Mouse (Mus musculus): Measurements from ENCODE around the gene Gm29797.
A peak's percentile ranks its signal among the peaks of the same experiment; 100 is the strongest.

Gene Gm29797

GRCm38 (mm10) chr2:181656734-181657133, at the start of gene Gm29797:
Gene Gm29797 (plus strand): TSS chr2:181657034.
- DNase-seq (ENCODE audit: low read depth, low spot score) = no peak

- no peak for DNase-seq (ENCODE audit: low read depth, low spot score)
These were observed 37.9 kb upstream of the Gm29797 start for GRCm38 (mm10) chr2:181618761-181619495.

DNA sequence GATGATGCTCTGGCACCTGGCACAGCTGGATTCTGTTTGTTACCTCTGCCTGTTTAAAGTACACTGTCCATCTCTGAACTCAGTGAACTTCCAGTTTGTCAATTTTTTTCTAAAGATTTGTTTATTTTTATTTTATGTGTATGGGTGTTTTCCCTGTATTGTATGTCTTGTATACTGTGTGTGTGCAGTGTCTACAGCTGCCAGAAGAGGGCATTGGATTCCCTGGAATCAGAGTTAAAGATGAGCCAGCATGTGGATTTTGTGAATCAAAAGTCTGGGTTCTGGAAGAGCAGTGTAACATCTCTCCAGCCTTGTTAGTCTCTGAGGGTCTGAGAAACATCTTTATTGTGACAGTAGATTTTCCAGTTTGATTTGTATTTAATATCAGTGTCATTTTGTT, 33.4 kb upstream of the Gm29797 start:
- DNase-seq (ENCODE audit: low read depth, low spot score) = no peak

- no peak for DNase-seq (ENCODE audit: low read depth, low spot score)
These were observed 28.4 kb upstream of the Gm29797 start for GRCm38 (mm10) chr2:181628471-181628870.

GRCm38 (mm10) chr2:181632624-181633023, 24.2 kb upstream of the Gm29797 start:
- no peak for DNase-seq (ENCODE audit: low read depth, low spot score)

DNA sequence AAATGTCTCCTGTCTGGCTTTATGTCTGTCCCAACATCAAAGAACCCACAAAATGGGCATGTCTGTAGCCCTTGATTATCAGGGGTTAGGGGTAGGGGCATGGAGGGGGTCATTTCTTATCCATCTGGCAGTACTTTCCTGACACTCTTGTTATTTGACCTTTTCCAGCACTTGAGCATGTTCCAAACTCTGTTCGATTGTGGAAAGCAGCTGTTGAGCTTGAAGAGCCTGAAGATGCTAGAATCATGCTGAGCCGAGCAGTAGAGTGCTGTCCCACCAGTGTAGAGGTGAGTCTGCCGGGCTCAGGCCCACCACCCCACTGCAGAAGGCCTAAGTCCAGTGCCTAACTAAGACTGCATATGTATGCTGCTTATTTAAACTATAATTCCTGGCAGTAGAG, 21.0 kb upstream of the Gm29797 start:
- DNase-seq (ENCODE audit: low read depth, low spot score) = no peak

DNA sequence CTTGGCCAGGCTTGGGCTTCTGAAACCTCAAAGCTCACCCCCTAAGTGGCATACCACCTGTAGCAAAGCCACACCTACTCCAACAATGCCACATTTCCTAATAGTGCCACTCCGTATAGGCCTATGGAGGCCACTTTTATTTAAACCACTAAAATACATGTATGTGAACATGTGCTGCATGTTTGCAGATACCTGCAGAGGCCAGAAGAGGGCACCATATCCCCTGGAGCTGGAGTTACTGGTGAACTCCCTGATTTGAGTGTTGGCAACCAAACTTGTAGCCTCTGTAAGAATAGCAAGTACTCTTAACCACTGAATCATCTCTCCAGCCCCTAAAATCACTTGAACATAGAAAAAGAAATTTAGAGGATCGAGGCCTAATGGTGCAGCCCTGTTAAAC, 12.5 kb upstream of the Gm29797 start:
- peak; percentile 13 for DNase-seq (ENCODE audit: low read depth, low spot score)

- DNase-seq (ENCODE audit: low read depth, low spot score) = no peak
These were observed 11.2 kb upstream of the Gm29797 start for GRCm38 (mm10) chr2:181645666-181646065.

GRCm38 (mm10) chr2:181646626-181647472, 10.0 kb upstream of the Gm29797 start:
- DNase-seq (ENCODE audit: low read depth, low spot score) = no peak

- no peak for DNase-seq (ENCODE audit: low read depth, low spot score)
These were observed 7.9 kb upstream of the Gm29797 start for GRCm38 (mm10) chr2:181648926-181649325.

DNA sequence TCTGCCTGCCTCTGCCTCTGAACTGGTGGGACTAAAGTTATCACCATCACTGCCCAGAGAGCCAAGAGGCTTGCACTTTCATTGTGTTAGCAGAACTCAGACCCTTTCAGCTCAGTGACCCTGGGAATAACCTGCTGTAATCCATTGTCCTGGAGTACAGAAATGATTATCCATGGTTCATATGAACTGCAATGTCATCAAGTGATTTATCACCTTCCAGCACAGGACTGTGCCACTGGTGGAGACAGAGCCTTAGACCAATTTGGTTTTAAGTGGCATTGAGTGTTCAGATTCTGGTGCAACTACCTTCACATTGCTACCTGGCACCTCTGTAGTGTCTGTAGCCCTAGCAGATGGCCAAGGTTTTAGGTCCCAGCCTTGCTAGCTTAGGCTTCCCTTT, 3.8 kb upstream of the Gm29797 start:
- DNase-seq (ENCODE audit: low read depth, low spot score) = no peak

GRCm38 (mm10) chr2:181653523-181653922, 3.3 kb upstream of the Gm29797 start:
- no peak for DNase-seq (ENCODE audit: low read depth, low spot score)

DNA sequence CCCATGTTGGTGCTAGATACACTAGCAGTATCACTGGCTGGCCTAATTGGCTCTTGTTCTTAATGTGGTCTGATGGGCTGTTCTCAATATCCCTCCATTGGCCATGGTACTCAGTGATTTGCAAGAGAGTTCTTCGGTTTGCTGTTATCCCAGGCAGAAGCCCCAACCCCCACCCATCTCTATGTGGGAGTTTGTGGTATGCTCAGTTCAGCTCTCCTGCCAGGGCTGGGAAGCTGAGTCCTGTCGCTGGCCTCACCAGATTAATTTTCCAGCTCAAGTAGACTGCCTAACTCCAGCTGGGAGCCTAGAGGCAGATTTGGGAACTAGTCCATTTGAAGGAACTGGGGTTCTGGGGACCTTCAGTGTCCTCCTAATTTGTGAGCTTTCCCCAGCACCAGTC, 607 bp downstream of the Gm29797 start:
- DNase-seq (ENCODE audit: low read depth, low spot score) = no peak

GRCm38 (mm10) chr2:181658528-181658927, 1.7 kb downstream of the Gm29797 start:
- DNase-seq (ENCODE audit: low read depth, low spot score) = no peak

- DNase-seq (ENCODE audit: low read depth, low spot score) = no peak
These were observed 2.2 kb downstream of the Gm29797 start for GRCm38 (mm10) chr2:181658930-181659555.

DNA sequence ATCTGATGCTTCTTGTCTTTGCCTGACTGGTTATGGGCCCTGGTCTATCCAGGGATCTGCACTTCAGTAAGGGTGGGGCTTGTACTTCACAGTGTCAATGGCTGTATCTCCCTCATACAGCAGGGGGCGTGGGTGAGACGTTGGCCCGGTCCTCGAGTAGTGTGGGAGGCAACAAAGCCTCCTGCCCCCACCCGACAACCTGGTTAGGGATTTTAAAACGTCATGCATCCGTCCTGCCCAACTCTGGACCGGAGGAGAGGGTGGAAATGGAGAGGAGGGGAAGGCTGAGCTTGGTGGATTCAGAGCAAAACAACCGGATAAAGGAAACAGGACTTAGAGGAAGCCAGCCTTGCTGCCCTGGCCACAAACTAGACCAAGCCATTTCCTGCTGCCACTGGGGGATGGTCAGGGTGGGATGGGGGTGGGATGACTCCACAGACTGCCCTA, 2.8 kb downstream of the Gm29797 start:
- no peak for DNase-seq (ENCODE audit: low read depth, low spot score)

DNA sequence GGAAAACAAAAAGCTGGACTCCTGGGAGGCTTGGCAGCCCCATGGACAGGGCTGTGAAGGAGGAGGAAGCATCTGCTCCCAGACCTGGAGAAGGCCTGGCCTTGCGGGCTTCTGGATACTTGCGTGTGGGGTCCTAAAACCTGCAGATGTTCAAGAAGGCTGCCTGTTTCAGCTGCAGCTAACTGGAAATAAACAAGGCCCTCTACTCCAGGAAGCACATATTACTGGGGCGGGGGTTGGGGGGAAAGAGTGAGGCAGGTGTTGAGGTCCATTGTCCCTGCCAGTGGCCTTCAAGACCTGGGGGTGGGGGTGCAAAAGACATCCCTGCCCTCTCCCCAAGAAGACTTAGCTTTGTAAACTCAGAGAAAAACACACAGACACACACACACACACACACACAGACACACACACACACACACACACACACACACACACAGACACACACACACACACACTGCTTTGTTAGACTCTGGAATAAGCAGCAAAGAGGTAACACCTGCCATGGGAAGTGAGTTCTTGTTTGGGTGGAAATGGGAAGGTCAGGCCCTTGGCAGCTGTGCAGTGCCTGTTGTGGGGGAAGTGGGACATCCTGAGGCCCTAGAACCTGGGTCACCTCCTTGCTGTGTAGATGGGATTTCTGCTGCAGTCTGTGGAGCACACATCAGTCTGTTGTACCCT, 5.9 kb downstream of the Gm29797 start:
- DNase-seq (ENCODE audit: low read depth, low spot score) = no peak

DNA sequence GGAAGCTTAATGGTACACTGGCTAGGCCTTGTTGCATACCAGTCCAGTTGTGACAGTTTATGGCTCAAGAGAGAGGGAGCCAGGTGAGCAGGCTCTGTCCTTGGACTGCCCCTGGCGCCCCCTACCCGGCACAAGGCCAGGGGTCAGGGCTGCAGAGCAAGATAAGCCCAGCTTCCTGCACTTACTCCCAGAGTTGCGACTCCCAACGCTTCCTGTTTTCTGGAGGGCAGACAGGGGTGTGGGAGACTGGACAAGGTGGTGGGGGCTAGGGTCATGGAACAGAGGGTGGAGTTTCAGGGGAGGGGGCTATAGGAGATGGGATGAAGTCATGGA, 6.4 kb downstream of the Gm29797 start:
- DNase-seq (ENCODE audit: low read depth, low spot score) = no peak

DNA sequence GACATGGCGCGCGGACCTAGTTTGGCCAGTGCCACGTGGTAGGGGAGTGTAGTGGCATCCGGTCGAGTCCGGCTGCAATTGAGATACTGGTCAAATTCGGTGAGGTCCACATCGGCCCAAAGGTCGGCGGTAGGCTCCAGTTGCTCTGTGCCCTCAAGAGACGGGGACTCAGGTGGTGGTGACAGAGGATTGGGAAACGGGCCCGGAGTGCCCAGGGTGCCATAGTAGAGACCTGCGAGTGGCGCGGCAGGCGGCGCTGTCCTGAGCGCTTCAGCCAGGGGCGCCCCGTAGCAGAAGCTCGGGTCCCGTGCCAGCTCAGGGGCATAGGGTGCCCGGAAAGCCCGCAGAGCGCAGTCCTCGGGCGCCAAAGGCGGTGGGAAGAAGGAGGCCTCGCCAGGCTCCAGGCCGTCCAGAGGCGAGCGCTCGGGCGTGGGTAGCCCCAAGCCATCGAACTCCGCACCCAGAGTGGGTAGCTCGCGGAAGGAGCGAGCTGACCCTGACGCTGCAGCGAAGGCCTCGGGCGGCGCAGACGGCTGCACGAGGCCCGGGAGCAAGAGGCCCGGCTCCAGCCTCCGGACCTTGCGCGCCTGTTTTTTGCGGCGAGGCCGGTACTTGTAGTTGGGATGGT, 13.6 kb downstream of the Gm29797 start:
- no peak for DNase-seq (ENCODE audit: low read depth, low spot score)

GRCm38 (mm10) chr2:181670913-181671311, 14.1 kb downstream of the Gm29797 start:
- no peak for DNase-seq (ENCODE audit: low read depth, low spot score)

- DNase-seq (ENCODE audit: low read depth, low spot score) = no peak
These were observed 14.5 kb downstream of the Gm29797 start, which contains the start of gene Sox18 for GRCm38 (mm10) chr2:181671326-181671725. Gene Sox18 (minus strand): TSS chr2:181671640.

All from WW6 (cell line).